Mouse (Mus musculus) bone marrow, adult 2 months (tissue): ENCODE measurements around the gene Nanos3. TPM values are rescaled to one million over a fixed set of nuclear protein-coding genes. Genes with fewer than 3 reads are reported as not detected.
A peak's percentile ranks its signal among the peaks of the same experiment; 100 is the strongest.

Experiments used
- H3K27ac ChIP-seq: fragments of 200-500 bp; 2 replicates; pipeline ENCODE4 v1.5.1; 2012; ENCODE audit warnings: low read depth, mild to moderate bottlenecking, control low read depth, inconsistent platforms, low read length; ENCODE audit not compliant: control insufficient read depth, poor library complexity, insufficient read depth
- H3K4me1 ChIP-seq: fragments of 200-500 bp; 2 replicates; pipeline ENCODE4 v1.6.1; 2011; ENCODE audit warnings: low read length; ENCODE audit not compliant: control insufficient read depth, insufficient read depth
- H3K4me3 ChIP-seq: fragments of 200-500 bp; replicated peaks from 2 replicates; pipeline ENCODE3; 2011; ENCODE audit warnings: mild to moderate bottlenecking, low read depth, low read length, control low read depth; ENCODE audit not compliant: control insufficient read depth
- CTCF ChIP-seq: fragments of 200-500 bp; IDR thresholded peaks from 2 replicates; pipeline ENCODE4 v1.5.1; 2011; ENCODE audit warnings: low read length, control low read depth; ENCODE audit not compliant: control insufficient read depth, insufficient read depth
- POLR2A ChIP-seq: fragments of 200-500 bp; IDR thresholded peaks from 2 replicates; pipeline ENCODE4 v1.6.1; 2011; ENCODE audit warnings: low read depth, mild to moderate bottlenecking, control low read depth, low read length, borderline replicate concordance; ENCODE audit not compliant: control insufficient read depth
- WGBS: fragments of 180-500 bp; shearing (Covaris S2); methylation state at CpG from one replicate; pipeline ENCODE4 v1.1.7; 2018; 5-methylcytosine and 5-hydroxymethylcytosine counted together
- polyA plus RNA-seq: library from polyadenylated mRNA; stranded (reverse); fragments of >200 nt; gene quantifications from 2 replicates; pipeline ENCODE4 v1.2.4, GENCODE M21; 2011; ENCODE audit warnings: low replicate concordance; ENCODE audit not compliant: missing spikeins, insufficient read depth, insufficient read length

Nanos3 gene
- polyA plus RNA-seq, 1 experiment = 3.0 TPM

GRCm38 (mm10) chr8:84140838-84141237, 44.2 kb downstream of the Nanos3 start:
- H3K27ac ChIP-seq = no peak overlapping the region
- H3K4me1 ChIP-seq = no peaks in the 10 kb centered on the region
- TF ChIP-seq POLR2A (no peak), CTCF (no peak)
- no peak overlapping the region for H3K4me3 ChIP-seq
- 75% methylated on average over 4 of the region's 4 CpGs for WGBS

GRCm38 (mm10) chr8:84137848-84138247, 47.2 kb downstream of the Nanos3 start:
- H3K27ac ChIP-seq = no peak overlapping the region
- no peaks in the 10 kb centered on the region for H3K4me1 ChIP-seq
- H3K4me3 ChIP-seq = no peak overlapping the region
- 92% methylated on average over 3 of the region's 3 CpGs for WGBS
- TF ChIP-seq POLR2A (no peak), CTCF (no peak)

GRCm38 (mm10) chr8:84132225-84132624, 52.8 kb downstream of the Nanos3 start:
- no peaks in the 10 kb centered on the region for H3K4me1 ChIP-seq
- WGBS = 32% methylated on average over 8 of the region's 8 CpGs
- H3K4me3 ChIP-seq = no peak overlapping the region
- no peak overlapping the region; the same call in 1 of the 2 replicates for H3K27ac ChIP-seq
- TF ChIP-seq POLR2A (no peak), CTCF (no peak)

- H3K4me1 ChIP-seq = no peaks in the 10 kb centered on the region; the same call in 1 of the 2 replicates
- H3K4me3 ChIP-seq = no peak overlapping the region
- no peak overlapping the region for H3K27ac ChIP-seq
- no peak for TF ChIP-seq CTCF
- TF ChIP-seq POLR2A = no peak
- WGBS = 89% methylated on average over 30 of the region's 30 CpGs
These were observed 54.2 kb downstream of the Nanos3 start for GRCm38 (mm10) chr8:84130806-84131205.

GRCm38 (mm10) chr8:84128277-84128676, 56.7 kb downstream of the Nanos3 start:
- H3K27ac ChIP-seq = no peak overlapping the region
- 54% methylated on average over 8 of the region's 8 CpGs for WGBS
- H3K4me3 ChIP-seq = no peak overlapping the region
- no peak for TF ChIP-seq POLR2A
- TF ChIP-seq CTCF = peak; percentile 18; the same call in 1 of the 2 replicates
- no peaks in the 10 kb centered on the region; the same call in 1 of the 2 replicates for H3K4me1 ChIP-seq

- H3K27ac ChIP-seq = no peak overlapping the region
- H3K4me1 ChIP-seq = no peaks in the 10 kb centered on the region; the same call in 1 of the 2 replicates
- WGBS = 16% methylated on average over 17 of the region's 17 CpGs
- H3K4me3 ChIP-seq = no peak overlapping the region
- no peak for TF ChIP-seq CTCF
- no peak for TF ChIP-seq POLR2A
These were observed 57.7 kb downstream of the Nanos3 start for GRCm38 (mm10) chr8:84127202-84127901.

GRCm38 (mm10) chr8:84126742-84127141, 58.3 kb downstream of the Nanos3 start:
- H3K27ac ChIP-seq = no peak overlapping the region

GRCm38 (mm10) chr8:84125656-84126055, 59.4 kb downstream of the Nanos3 start, which contains the start of gene Podnl1:
Gene Podnl1, plus strand, starts transcription at chr8:84125989.
- Histone ChIP-seq H3K4me1 (no peaks in the 10 kb centered on the region; the same call in 1 of the 2 replicates), H3K4me3 (no peak within 1 kb of the TSS), H3K27ac (no peak within 1 kb of the TSS)
- TF ChIP-seq POLR2A (no peak), CTCF (no peak)
- WGBS = 60% methylated on average over 9 of the region's 9 CpGs

More at GRCm38 (mm10) chr8:84126742-84127141, 58.3 kb downstream of the Nanos3 start:
- 18% methylated on average over 2 of the region's 2 CpGs for WGBS
- H3K4me3 ChIP-seq = no peak overlapping the region
- no peak for TF ChIP-seq CTCF
- TF ChIP-seq POLR2A = no peak
- H3K4me1 ChIP-seq = no peaks in the 10 kb centered on the region; the same call in 1 of the 2 replicates

Other genes starting within 250 kb of the Nanos3 start
- gene Gm10644, start 230.0 kb downstream of the Nanos3 start, polyA plus RNA-seq = not detected in 2 replicates
- gene Asf1b, start 229.7 kb downstream of the Nanos3 start, polyA plus RNA-seq = 48.8 and 55.7 TPM in 2 replicates
- 14.8 and 18.2 TPM in 2 replicates for gene Prkaca, start 212.2 kb downstream of the Nanos3 start, polyA plus RNA-seq
- gene Samd1, start 187.5 kb downstream of the Nanos3 start, polyA plus RNA-seq = 142 and 159 TPM in 2 replicates
- 3.0 TPM in 1 of 2 replicates, not detected in the other for gene 1700067K01Rik, start 183.7 kb downstream of the Nanos3 start, polyA plus RNA-seq
- gene 2210011C24Rik, start 173.0 kb downstream of the Nanos3 start, polyA plus RNA-seq = not detected in 2 replicates
- 2.7 TPM in 1 of 2 replicates, not detected in the other for gene Palm3, start 163.7 kb downstream of the Nanos3 start, polyA plus RNA-seq
- gene Il27ra, start 142.6 kb downstream of the Nanos3 start, polyA plus RNA-seq = 2.4 and 7.7 TPM in 2 replicates
- gene Rln3, start 140.2 kb downstream of the Nanos3 start, polyA plus RNA-seq = not detected in 2 replicates
- 1.3 and 1.4 TPM in 2 replicates for gene Gm10643, start 120.1 kb downstream of the Nanos3 start, polyA plus RNA-seq
- 12.2 and 20.7 TPM in 2 replicates for gene Rfx1, start 118.4 kb downstream of the Nanos3 start, polyA plus RNA-seq
- gene Dcaf15, start 80.4 kb downstream of the Nanos3 start, polyA plus RNA-seq = 23.1 and 44.6 TPM in 2 replicates
- gene Podnl1, start 59.2 kb downstream of the Nanos3 start, polyA plus RNA-seq = 5.8 and 7.6 TPM in 2 replicates
- 10.9 and 18.5 TPM in 2 replicates for gene Cc2d1a, start 37.3 kb downstream of the Nanos3 start, polyA plus RNA-seq
- not detected in 2 replicates for gene 4930432K21Rik, start 37.2 kb downstream of the Nanos3 start, polyA plus RNA-seq
- 2.0 and 4.0 TPM in 2 replicates for gene Zswim4, start 51.8 kb upstream of the Nanos3 start, polyA plus RNA-seq
- gene D8Ertd738e, start 64.5 kb upstream of the Nanos3 start, polyA plus RNA-seq = 101 and 196 TPM in 2 replicates
- gene Mri1, start 72.1 kb upstream of the Nanos3 start, polyA plus RNA-seq = 11.1 and 26.0 TPM in 2 replicates
- gene Ccdc130, start 85.2 kb upstream of the Nanos3 start, polyA plus RNA-seq = 9.4 and 27.9 TPM in 2 replicates
- 0.37 and 2.7 TPM in 2 replicates for gene Cacna1a, start 203.2 kb upstream of the Nanos3 start, polyA plus RNA-seq